Mouse (Mus musculus): ENCODE measurements around the gene Utrn.

DNA sequence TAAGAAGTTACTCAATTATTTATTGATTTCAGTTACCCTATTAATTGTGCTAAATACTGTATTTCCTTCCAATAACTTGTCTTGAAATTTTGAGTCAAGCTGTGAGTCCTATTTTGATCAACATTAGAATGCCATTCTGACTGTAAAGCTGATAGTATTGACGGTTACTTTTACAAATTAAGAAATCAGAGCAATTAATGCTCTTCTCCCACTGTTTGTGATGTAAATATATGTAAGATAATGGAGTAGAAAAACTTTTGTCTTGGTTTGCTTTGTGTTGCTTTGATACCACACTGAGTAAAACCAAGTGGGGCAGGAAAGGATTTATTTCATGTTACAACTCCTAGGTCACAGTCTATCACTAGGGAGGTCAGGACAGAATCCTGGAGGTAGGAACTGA, 327.4 kb downstream of the Utrn start:
- TF ChIP-seq KAT2A (IDR thresholded peaks at IDR 0.05; ENCODE audit: insufficient replicate concordance, low read length), result no peak
- no peak for TF ChIP-seq CTCF (conservative IDR thresholded peaks at IDR 0.05 in 1 of 2, IDR thresholded peaks at IDR 0.05 in 1 of 2; ENCODE audit: low read depth in 2 of 2, low read length in 2 of 2)
- TF ChIP-seq PAX5 (IDR thresholded peaks at IDR 0.05; ENCODE audit: low read length), result no peak
- no peak for TF ChIP-seq CHD2 (IDR thresholded peaks at IDR 0.05; ENCODE audit: low read length)
- TF ChIP-seq NRF1 (IDR thresholded peaks at IDR 0.05; ENCODE audit: low read depth, low read length), result no peak
- TF ChIP-seq JUN (IDR thresholded peaks at IDR 0.05; ENCODE audit: insufficient read depth, low read depth, low read length), result no peak
- TF ChIP-seq RAD21 (IDR thresholded peaks at IDR 0.05; ENCODE audit: low read depth, low read length), result no peak
- no peak for TF ChIP-seq TCF12 (IDR thresholded peaks at IDR 0.05; ENCODE audit: low read depth, low read length)
- no peak for TF ChIP-seq MAZ (IDR thresholded peaks at IDR 0.05; ENCODE audit: low read depth, low read length)
